Mouse (Mus musculus): ENCODE results near the gene Acadsb. TPM values are rescaled to one million over a fixed set of nuclear protein-coding genes. Genes with fewer than 3 reads are reported as not detected.

Acadsb gene
- polyA plus RNA-seq, 1 experiment from 2014 or later, result 84.0 TPM

- no peak overlapping the region for H3K27ac ChIP-seq
- WGBS, result 70% methylated on average over 3 of the region's 3 CpGs
Measured at GRCm38 (mm10) chr7:131469506-131469905, 59.1 kb downstream of the Acadsb start.

GRCm38 (mm10) chr7:131471551-131471950, 61.1 kb downstream of the Acadsb start:
- WGBS, result 92% methylated on average over 5 of the region's 5 CpGs
- ATAC-seq (ENCODE audit: low FRiP score), result no peak
- no peak overlapping the region for H3K4me3 ChIP-seq (replicated peaks)
- H3K36me3 ChIP-seq (replicated peaks), result no peaks in the 10 kb centered on the region
- H3K4me2 ChIP-seq, result no peak overlapping the region
- no peak overlapping the region for H3K9ac ChIP-seq
- no peaks in the 10 kb centered on the region; the same call in 1 of the 2 replicates for H3K4me1 ChIP-seq
- H3K27me3 ChIP-seq, result peaks cover 80% of the 10 kb centered on the region
- H3K27ac ChIP-seq, result no peak overlapping the region
- H3K9me3 ChIP-seq, result no peaks in the 10 kb centered on the region

More at GRCm38 (mm10) chr7:131469506-131469905, 59.1 kb downstream of the Acadsb start:
- H3K4me1 ChIP-seq, result peaks cover 15% of the 10 kb centered on the region
- peaks cover 72% of the 10 kb centered on the region for H3K27me3 ChIP-seq
- no peak overlapping the region for H3K9ac ChIP-seq
- no peak overlapping the region for H3K4me2 ChIP-seq
- H3K4me3 ChIP-seq (replicated peaks), result no peak overlapping the region
- H3K36me3 ChIP-seq (replicated peaks), result no peaks in the 10 kb centered on the region
- no peaks in the 10 kb centered on the region for H3K9me3 ChIP-seq
- ATAC-seq (ENCODE audit: low FRiP score), result no peak

GRCm38 (mm10) chr7:131477140-131477539, 66.7 kb downstream of the Acadsb start:
- WGBS, result 20% methylated on average over 8 of the region's 8 CpGs
- Histone ChIP-seq H3K4me2 (no peak overlapping the region), H3K4me3 (replicated peaks) (no peak overlapping the region), H3K4me1 (peaks cover 3% of the 10 kb centered on the region; the same call in 1 of the 2 replicates), H3K9ac (no peak overlapping the region), H3K9me3 (no peaks in the 10 kb centered on the region), H3K27me3 (peaks cover 49% of the 10 kb centered on the region), H3K27ac (no peak overlapping the region), H3K36me3 (replicated peaks) (no peaks in the 10 kb centered on the region)
- no peak for ATAC-seq (ENCODE audit: low FRiP score)

GRCm38 (mm10) chr7:131478403-131478802, 68.0 kb downstream of the Acadsb start:
- no peak overlapping the region for H3K9ac ChIP-seq
- no peaks in the 10 kb centered on the region for H3K9me3 ChIP-seq
- peaks cover 55% of the 10 kb centered on the region for H3K27me3 ChIP-seq
- no peak overlapping the region for H3K4me3 ChIP-seq (replicated peaks)
- no peak overlapping the region for H3K4me2 ChIP-seq
- H3K4me1 ChIP-seq, result peaks cover 3% of the 10 kb centered on the region; the same call in 1 of the 2 replicates
- whole genome bisulfite sequencing, result 92% methylated on average over 5 of the region's 5 CpGs
- no peaks in the 10 kb centered on the region for H3K36me3 ChIP-seq (replicated peaks)
- no peak for ATAC-seq (ENCODE audit: low FRiP score)
- H3K27ac ChIP-seq, result no peak overlapping the region

Other genes with a start within 250 kb of the Acadsb start
- gene 5430419D17Rik, start 236.2 kb upstream of the Acadsb start, polyA plus RNA-seq (2016; fragmentation: Nextera tagmentation; extraction: Ambion mirVana), result not detected in 2 replicates
- not detected in 2 replicates for gene Cuzd1, start 88.3 kb upstream of the Acadsb start, polyA plus RNA-seq (2016; fragmentation: Nextera tagmentation; extraction: Ambion mirVana)
- not detected in 2 replicates for gene Fam24b, start 81.1 kb upstream of the Acadsb start, polyA plus RNA-seq (2016; fragmentation: Nextera tagmentation; extraction: Ambion mirVana)
- gene Fam24a, start 76.7 kb upstream of the Acadsb start, polyA plus RNA-seq (2016; fragmentation: Nextera tagmentation; extraction: Ambion mirVana), result not detected in 2 replicates
- 17.3 and 20.8 TPM in 2 replicates for gene 2310057M21Rik, start 47.8 kb upstream of the Acadsb start, polyA plus RNA-seq (2016; fragmentation: Nextera tagmentation; extraction: Ambion mirVana)
- 49.7 and 51.5 TPM in 2 replicates for gene Pstk, start 39.5 kb upstream of the Acadsb start, polyA plus RNA-seq (2016; fragmentation: Nextera tagmentation; extraction: Ambion mirVana)
- 20.7 and 22.6 TPM in 2 replicates for gene Ikzf5, start 80 bp upstream of the Acadsb start, polyA plus RNA-seq (2016; fragmentation: Nextera tagmentation; extraction: Ambion mirVana)
- 0.64 and 0.79 TPM in 2 replicates for gene Hmx3, start 132.3 kb downstream of the Acadsb start, polyA plus RNA-seq (2016; fragmentation: Nextera tagmentation; extraction: Ambion mirVana)
- gene Hmx2, start 138.2 kb downstream of the Acadsb start, polyA plus RNA-seq (2016; fragmentation: Nextera tagmentation; extraction: Ambion mirVana), result 0.96 and 1.6 TPM in 2 replicates
- 247 and 249 TPM in 2 replicates for gene Bub3, start 149.6 kb downstream of the Acadsb start, polyA plus RNA-seq (2016; fragmentation: Nextera tagmentation; extraction: Ambion mirVana)

Data from forebrain, embryonic 12.5 days (tissue).